Mouse (Mus musculus) midbrain, postnatal 0 days (tissue): ENCODE measurements at regions not wholly inside any gene's neighbourhood (a gene's known extent, or its start where the extent isn't known, plus 50 kb on each side); places are given as distances from the start of the nearest gene placed in this dataset.
"Not testable (repeated sequence)": the region's sequence is repeated elsewhere in the genome, so short reads cannot be mapped to it uniquely, and the experiment has no call there.

Experiments
- ATAC-seq: fragments of 200-750 bp; cut with Nextera tagmentation; 2 replicates; pipeline ENCODE4 v1.8.0; 2017; ENCODE audit warnings: moderate number of reproducible peaks, mild to moderate bottlenecking, moderate TSS enrichment, moderate library complexity; ENCODE audit not compliant: low FRiP score
- DNase-seq: peaks from one replicate; pipeline ENCODE4 v3.0.0-alpha.2; 2015; ENCODE audit warnings: low spot score
- H3K27ac ChIP-seq: fragments of 300-500 bp; sonication (generic); 2 replicates; pipeline ENCODE4 v1.5.1; 2014; ENCODE audit warnings: low read depth, mild to moderate bottlenecking, low read length, mixed read lengths
- H3K27me3 ChIP-seq: fragments of 300-500 bp; sonication (generic); 2 replicates; pipeline ENCODE4 v1.6.1; 2014; ENCODE audit warnings: low read length, control low read depth, mixed read lengths; ENCODE audit not compliant: insufficient read depth
- H3K36me3 ChIP-seq: fragments of 300-500 bp; sonication (generic); 2 replicates; pipeline ENCODE4 v1.6.1; 2014; ENCODE audit warnings: low read length, control low read depth, mixed read lengths; ENCODE audit not compliant: insufficient read depth
- H3K4me1 ChIP-seq: fragments of 300-500 bp; sonication (generic); 2 replicates; pipeline ENCODE4 v1.6.1; 2014; ENCODE audit warnings: mild to moderate bottlenecking, control low read depth, antibody characterized with exemption, low read length, mixed read lengths; ENCODE audit not compliant: insufficient read depth
- H3K4me2 ChIP-seq: fragments of 300-500 bp; sonication (generic); 2 replicates; pipeline ENCODE4 v1.6.1; 2014; ENCODE audit warnings: low read depth, mild to moderate bottlenecking, low read length, mixed read lengths; ENCODE audit not compliant: poor library complexity, severe bottlenecking
- H3K4me3 ChIP-seq: fragments of 300-500 bp; sonication (generic); 2 replicates; pipeline ENCODE4 v1.5.1; 2014; ENCODE audit warnings: low read depth, mild to moderate bottlenecking, low read length, moderate library complexity
- H3K9ac ChIP-seq: fragments of 300-500 bp; sonication (generic); replicated peaks from 2 replicates; pipeline ENCODE4 v1.6.1; 2014; ENCODE audit warnings: mild to moderate bottlenecking, low read length, moderate library complexity, mixed read lengths; ENCODE audit not compliant: poor library complexity, severe bottlenecking
- H3K9me3 ChIP-seq: fragments of 300-500 bp; sonication (generic); 2 replicates; pipeline ENCODE4 v1.6.1; 2016; ENCODE audit warnings: low read length, control low read depth
- CTCF ChIP-seq: IDR thresholded peaks from 2 replicates; pipeline ENCODE4 v1.5.1; 2016; ENCODE audit warnings: antibody characterized with exemption, mild to moderate bottlenecking
- WGBS: fragments of 180-500 bp; shearing (Covaris S2); extraction: QIAGEN DNeasy Blood & Tissue Kit; methylation state at CpG from one replicate; pipeline ENCODE4 v1.1.7; 2014; 5-methylcytosine and 5-hydroxymethylcytosine counted together

- no peak overlapping the region for H3K4me2 ChIP-seq
- H3K36me3 ChIP-seq = no peaks in the 10 kb centered on the region
- no peaks in the 10 kb centered on the region for H3K4me1 ChIP-seq
- DNase-seq = no peak
- no peak for ATAC-seq
- no peaks in the 10 kb centered on the region for H3K9me3 ChIP-seq
- no peak overlapping the region for H3K9ac ChIP-seq
- no peak overlapping the region for H3K27ac ChIP-seq
- no peak for TF ChIP-seq CTCF
- no peaks in the 10 kb centered on the region for H3K27me3 ChIP-seq
- no peak overlapping the region for H3K4me3 ChIP-seq
- 94% methylated on average over 2 of the region's 2 CpGs for WGBS
These were observed 436.6 kb downstream of the Mei4 start for GRCm38 (mm10) chr9:82300046-82300445.

DNA sequence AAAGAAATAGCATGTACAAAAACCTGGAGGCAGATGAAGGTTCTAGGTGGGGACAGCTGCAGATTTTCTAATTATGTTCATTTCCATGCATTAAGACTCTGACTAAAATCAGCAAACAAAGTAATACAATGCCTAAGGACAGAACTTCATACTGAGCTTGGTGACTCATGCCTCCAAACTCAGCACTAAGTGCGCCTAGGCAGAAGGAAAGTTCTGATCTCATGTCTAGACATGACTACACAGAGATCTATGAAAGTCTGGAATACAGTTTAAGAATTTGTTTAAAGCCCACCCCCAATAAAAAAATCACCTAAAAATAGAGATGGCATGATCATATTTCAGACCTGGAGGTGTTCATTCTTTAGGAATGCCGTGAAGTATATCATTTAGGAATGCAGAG is 442.8 kb downstream of the Mei4 start:
- H3K4me1 ChIP-seq = no peaks in the 10 kb centered on the region
- H3K27ac ChIP-seq = no peak overlapping the region
- ATAC-seq (no peak), DNase-seq (no peak)
- H3K4me2 ChIP-seq = no peak overlapping the region
- no peaks in the 10 kb centered on the region for H3K27me3 ChIP-seq
- no peaks in the 10 kb centered on the region for H3K36me3 ChIP-seq
- no peaks in the 10 kb centered on the region for H3K9me3 ChIP-seq
- H3K4me3 ChIP-seq = no peak overlapping the region
- TF ChIP-seq CTCF = no peak
- no peak overlapping the region for H3K9ac ChIP-seq
- 93% methylated on average over 2 of the region's 2 CpGs for WGBS

- H3K27ac ChIP-seq = no peak overlapping the region
- no peaks in the 10 kb centered on the region for H3K27me3 ChIP-seq
- ATAC-seq (no peak), DNase-seq (no peak)
- no peak for TF ChIP-seq CTCF
- H3K4me1 ChIP-seq = no peaks in the 10 kb centered on the region
- no peak overlapping the region for H3K4me3 ChIP-seq
- H3K4me2 ChIP-seq = no peak overlapping the region
- H3K9me3 ChIP-seq = no peaks in the 10 kb centered on the region
- no peak overlapping the region for H3K9ac ChIP-seq
- no peaks in the 10 kb centered on the region for H3K36me3 ChIP-seq
- WGBS = 71% methylated on average over 2 of the region's 2 CpGs
These were observed 449.0 kb downstream of the Mei4 start for GRCm38 (mm10) chr9:82312466-82312865.

GRCm38 (mm10) chr9:82340452-82340851 is 477.0 kb downstream of the Mei4 start:
- Histone ChIP-seq H3K9ac (no peak overlapping the region), H3K27me3 (no peaks in the 10 kb centered on the region), H3K27ac (no peak overlapping the region), H3K4me3 (no peak overlapping the region), H3K36me3 (no peaks in the 10 kb centered on the region), H3K4me2 (no peak overlapping the region), H3K4me1 (no peaks in the 10 kb centered on the region), H3K9me3 (no peaks in the 10 kb centered on the region)
- DNase-seq (no peak), ATAC-seq (no peak)
- WGBS = 66% methylated on average over 3 of the region's 3 CpGs
- no peak for TF ChIP-seq CTCF

- H3K4me3 ChIP-seq, H3K9ac ChIP-seq, DNase-seq, H3K27me3 ChIP-seq, H3K36me3 ChIP-seq, H3K4me2 ChIP-seq, H3K27ac ChIP-seq, ATAC-seq, H3K4me1 ChIP-seq, H3K9me3 ChIP-seq: not testable (repeated sequence)
These were observed 478.6 kb upstream of the Irak1bp1 start for GRCm38 (mm10) chr9:82350784-82351183.

GRCm38 (mm10) chr9:82359573-82359972 is 469.8 kb upstream of the Irak1bp1 start:
- no peak overlapping the region for H3K27ac ChIP-seq
- no peak for DNase-seq
- no peak for TF ChIP-seq CTCF
- no peak overlapping the region for H3K9ac ChIP-seq
- H3K9me3 ChIP-seq = no peaks in the 10 kb centered on the region
- no peaks in the 10 kb centered on the region for H3K27me3 ChIP-seq
- no peaks in the 10 kb centered on the region for H3K4me1 ChIP-seq
- no peak overlapping the region for H3K4me2 ChIP-seq
- no peak overlapping the region for H3K4me3 ChIP-seq
- no peaks in the 10 kb centered on the region for H3K36me3 ChIP-seq
- no peak for ATAC-seq
- WGBS = 90% methylated on average over 2 of the region's 2 CpGs

DNA sequence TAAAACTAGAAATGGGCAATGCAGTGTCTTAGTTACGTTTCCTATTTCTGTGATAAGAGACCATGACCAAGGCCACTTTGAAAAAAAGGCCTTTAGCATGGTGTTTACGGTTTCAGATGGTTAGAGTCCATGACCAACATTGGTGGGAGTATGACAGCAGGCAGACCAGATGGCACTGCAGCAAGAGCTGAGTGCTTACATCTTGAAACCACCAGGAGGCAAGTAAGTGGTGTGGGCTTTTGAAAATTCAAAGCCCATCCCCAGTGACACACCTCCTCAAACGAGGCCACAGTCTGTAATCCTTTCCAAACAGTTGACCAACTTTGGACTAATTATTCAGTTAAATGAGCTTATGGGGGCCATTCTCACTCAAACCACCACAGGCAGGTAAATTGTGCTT is 427.0 kb upstream of the Irak1bp1 start:
- Histone ChIP-seq H3K27ac (no peak overlapping the region), H3K9ac (no peak overlapping the region), H3K9me3 (no peaks in the 10 kb centered on the region), H3K4me1 (no peaks in the 10 kb centered on the region), H3K36me3 (no peaks in the 10 kb centered on the region), H3K4me3 (no peak overlapping the region), H3K4me2 (no peak overlapping the region), H3K27me3 (no peaks in the 10 kb centered on the region)
- ATAC-seq = no peak
- TF ChIP-seq CTCF = no peak
- peak; percentile 39 for DNase-seq
- 65% methylated on average over 3 of the region's 3 CpGs for WGBS
